Mouse (Mus musculus) frontal cortex, postnatal 10 days (tissue): ENCODE measurements at regions not wholly inside any gene's neighbourhood (a gene's known extent, or its start where the extent isn't known, plus 50 kb on each side); places are given as distances from the start of the nearest gene placed in this dataset.
A peak's percentile ranks its signal among the peaks of the same experiment; 100 is the strongest.

ENCODE experiments used
- DNase-seq, 2 experiments: peaks; one replicate each; pipeline ENCODE4 v3.0.0; 2022; ENCODE audit warnings: low spot score in 2 of 2, mixed read lengths in 1 of 2

DNA sequence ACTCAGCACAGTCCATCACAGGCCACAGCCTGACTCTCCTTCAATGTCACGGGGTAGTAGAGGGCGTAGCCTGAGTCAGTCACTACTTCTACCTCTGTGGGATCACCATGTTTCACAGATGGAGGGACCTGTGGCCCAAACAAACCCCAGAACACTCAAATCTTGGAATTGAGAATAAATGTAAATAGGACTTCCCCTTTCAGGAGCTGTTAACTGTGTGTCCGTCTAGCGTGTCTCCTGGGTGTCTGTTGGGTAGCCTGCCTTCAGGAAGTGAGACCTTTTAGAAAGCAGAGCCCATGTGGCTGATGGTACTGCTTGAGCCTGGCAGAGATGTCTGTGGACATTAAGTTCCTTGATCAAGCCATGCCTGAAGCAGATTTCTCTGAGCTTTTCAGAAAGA is 87.4 kb upstream of the Smim23 start:
- no peak for DNase-seq

GRCm38 (mm10) chr11:32908723-32909411 is 84.5 kb upstream of the Smim23 start:
- no peak for DNase-seq

DNA sequence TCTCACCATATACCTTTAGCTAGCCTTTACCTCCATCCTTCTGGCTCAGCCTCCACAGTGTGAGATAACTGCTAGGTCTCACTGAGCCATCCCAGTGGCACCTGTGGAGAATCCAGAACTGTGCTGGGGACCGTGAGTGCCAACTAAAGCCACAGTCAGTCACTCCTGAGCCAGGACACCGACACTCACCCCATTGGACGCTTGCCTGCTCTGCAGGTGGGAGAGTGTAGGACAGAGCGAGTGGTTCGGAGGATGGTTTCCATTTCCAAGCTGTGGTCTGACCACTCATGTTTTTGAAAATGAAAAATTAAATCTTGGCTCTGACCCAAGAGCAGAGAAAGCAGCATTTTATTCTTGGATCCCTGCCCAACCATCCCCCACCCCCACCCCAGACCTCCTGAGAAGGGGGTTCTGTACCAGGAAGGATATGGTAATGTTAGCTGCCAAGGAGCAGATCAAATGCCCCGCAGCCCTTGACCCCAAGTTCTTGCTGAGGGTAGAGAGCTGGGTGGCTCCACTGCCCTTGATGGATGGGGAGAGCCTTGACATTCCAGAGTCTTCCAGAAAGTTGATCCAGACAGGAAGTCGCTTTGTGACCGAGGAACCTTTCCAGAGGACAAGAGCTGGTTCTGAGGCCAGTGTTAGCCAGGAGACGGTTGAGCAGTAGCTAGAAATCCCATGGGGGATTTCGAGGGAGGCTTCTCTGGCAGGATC is 83.3 kb upstream of the Smim23 start:
- DNase-seq, result no peak

DNA sequence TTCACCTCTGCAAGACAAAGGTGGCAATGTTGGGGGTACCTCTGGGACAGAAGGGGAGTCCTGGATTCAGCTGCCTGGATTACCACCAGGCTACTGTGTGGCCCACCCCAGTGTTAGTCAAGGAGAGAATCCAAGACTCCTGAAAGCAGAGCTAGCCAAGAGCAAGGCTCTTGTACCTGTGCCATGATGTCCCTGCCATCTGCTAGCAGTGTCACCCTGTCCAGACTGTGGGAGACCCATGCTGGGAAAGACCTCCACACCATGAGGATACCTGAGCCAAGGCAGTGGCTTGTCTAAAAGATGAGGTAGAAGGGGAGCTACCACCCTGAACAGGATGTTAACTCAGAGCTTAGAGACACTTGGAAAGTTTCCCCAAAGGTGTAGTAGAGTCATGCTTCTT is 79.6 kb upstream of the Smim23 start:
- no peak for DNase-seq

DNA sequence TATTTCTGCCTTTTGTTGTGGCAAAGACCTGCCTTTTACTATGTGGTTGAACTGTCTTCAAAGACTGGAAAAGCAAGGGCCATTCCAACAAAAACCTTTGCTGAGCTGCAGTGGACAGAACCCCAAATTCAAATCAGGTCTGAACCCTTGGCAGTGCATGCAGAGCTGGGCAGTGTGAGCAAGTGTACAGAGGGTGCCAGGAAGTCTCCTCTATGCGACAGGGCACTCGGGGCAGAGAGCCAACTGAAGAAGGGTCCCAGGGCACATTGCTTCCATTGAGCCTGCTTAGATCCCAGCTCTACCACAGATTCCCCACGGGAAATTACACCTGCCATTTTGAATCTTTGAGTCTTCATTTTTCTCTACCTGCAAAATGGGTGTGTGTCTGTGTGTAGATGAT is 79.0 kb upstream of the Smim23 start:
- peak in 1 of 2 experiments; percentile 22 for DNase-seq

DNA sequence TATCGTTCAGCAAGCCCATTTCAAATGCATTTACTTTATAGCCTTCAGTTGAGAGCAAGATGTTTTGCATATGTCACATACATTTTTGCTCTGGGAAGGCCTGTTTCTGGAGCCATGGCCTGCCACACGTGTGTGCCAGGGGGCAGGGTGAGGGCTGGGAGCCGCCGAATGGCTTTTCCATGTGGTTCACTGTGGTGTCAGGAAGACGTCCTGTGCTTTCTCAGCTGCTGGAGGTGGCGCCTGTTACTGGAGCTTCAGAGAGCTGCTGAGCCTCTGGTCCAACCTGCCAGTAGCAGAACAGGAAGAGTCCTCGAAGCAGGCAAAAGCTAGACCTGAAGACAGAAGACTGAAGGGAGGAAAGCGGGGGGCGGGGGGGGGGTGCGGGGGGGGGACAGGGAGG is 78.5 kb upstream of the Smim23 start:
- DNase-seq, result no peak

DNA sequence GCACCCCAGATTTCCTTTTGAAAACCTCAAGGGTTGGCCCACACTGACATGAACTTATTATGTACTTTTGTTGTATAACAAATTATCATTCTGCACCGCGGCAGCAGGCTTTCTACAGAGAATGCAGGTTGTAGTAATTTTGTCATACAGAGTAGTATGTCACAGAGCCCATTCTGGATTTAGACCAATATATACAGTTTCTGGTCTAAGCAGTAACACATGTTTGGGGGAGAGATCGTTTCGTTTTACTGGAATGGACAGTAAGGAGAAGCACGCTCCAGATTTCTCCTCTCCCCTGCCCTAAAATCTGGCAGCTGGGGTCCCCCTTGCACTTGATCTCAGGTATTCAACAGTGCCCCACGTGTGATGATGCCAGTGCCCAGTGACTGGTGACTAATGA is 76.0 kb upstream of the Smim23 start:
- no peak for DNase-seq

GRCm38 (mm10) chr11:32899604-32900216 is 75.3 kb upstream of the Smim23 start:
- no peak for DNase-seq

DNA sequence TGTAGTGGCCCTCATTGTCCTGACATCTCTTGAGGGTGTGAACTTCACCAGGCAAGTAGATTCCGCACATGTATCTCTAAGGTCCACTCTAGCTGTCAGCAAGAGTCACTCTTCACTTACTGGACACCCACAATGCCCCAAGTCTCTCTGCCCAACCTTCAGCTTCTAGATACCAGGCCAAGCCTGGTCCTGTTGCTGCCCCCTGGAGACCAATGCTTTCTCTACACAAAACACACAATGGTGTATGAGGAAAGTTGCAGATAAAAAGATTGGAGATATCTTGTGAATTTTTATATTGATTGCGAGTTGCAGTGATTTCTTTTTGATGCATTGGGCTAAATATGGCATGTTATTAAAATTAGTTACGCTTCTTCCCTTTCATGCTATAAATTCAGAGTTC is 71.0 kb upstream of the Smim23 start:
- DNase-seq, result no peak

DNA sequence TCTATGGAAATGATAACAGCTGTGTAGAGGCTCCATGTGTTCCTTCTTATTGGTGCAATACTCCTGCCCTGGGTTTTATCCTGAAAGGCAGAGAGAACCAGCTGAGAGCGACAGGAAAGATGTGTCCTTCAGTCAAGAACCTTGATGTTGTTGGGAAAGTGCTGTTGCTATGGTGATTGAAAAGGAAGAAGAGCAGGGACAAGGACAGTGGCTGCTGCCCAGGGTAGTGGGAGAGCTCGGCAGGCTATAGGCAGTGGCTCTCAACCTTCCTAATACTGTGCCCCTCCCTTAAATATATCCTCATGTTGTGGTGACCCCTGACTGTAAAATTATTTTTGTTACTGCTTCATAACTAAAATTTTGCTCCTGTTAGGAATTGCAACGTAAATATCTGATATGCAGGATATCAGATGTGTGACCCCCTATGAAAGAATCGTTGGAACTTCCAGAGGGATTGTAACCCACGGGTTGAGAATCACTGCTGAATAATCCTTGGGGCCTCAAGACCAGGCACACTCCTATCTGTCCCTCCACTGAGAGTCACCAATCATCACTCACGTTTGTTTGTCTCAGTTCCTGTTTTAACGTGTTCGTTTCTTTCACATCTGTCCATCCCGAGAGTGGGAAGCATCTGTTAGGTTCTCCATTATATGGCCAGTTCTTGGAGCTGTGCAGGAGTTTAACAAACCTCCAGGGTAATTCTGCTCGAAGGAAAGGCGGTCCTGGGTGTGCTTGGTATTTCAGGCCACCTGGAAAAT is 68.9 kb upstream of the Smim23 start:
- DNase-seq, result no peak

- DNase-seq, result no peak
Measured at GRCm38 (mm10) chr11:32892496-32892895, 68.1 kb upstream of the Smim23 start.

DNA sequence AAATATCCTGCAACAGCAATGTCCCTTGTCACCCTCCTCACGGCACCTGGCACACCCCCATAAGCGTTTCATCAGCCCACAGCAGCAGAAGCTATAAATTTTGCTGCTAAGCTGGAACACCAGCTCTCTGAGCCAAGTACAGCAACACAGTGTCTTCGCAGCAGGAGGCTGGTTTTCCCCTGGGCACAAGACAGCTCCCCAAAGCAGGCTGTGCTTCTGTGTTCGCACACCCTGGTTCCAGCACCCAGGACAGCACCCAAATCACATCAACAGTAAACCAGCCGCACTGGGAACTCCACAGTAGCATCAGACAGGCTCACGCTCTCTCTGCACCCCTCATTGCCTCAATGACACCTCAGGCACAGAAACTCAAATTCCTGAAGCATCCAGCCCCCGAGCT is 64.8 kb upstream of the Smim23 start:
- no peak for DNase-seq

DNA sequence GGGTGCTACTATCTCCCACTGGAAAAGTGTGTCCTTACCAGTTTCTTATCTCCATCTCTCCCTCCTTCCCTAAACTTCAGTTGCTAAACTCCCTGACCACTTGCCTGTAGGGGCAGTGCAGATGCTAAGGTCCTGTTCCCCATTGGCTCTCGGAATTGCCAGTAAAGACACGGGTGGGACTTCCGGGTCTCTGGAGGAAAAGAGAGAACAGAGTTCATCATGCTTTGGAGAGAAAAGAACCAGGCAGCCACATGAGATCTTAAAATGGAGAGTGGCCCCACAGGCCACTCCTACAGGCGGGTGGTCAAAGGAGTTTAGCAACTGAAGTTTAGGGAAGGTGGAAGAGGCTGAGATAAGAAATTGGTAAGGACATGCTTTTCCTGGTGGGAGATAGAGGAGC is 60.3 kb upstream of the Smim23 start:
- DNase-seq, result no peak

DNA sequence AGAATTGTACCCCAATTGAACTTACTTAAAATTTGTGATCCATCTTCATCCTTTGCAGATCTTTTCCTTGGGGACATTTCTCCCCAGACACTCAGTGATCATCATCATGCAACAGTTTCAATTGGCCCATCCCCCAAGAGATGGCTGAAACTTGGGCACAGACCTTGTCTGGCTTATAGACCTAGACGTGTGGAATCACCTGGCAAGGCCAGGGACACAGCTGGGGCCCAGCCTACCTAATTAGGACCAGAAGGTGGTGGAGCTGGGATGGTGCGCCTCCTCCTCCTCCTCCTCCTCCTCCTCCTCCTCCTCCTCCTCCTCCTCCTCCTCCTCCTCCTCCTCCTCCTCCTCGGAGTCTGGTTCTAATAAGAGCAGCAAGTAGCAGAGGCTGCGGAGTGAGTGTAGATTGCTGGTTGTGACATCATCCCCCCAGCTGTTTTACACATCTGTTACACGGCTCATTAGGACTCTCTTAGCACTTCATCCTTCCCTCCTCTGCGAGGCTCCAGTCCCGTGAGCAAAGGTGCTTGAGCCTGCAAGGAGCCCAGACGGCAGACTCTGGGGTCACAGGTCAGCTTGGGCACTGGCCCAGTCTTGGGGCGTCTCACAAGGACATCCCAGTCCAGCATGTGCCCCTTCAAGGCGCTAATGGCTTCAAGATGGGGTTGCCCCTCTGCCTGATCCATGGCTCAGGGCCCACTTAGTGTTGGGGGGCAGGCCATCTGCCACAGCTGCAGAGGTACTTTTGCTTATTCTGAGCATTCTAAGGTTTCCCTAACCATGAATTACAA is 58.9 kb upstream of the Smim23 start:
- DNase-seq, result no peak

- DNase-seq, result no peak
Measured at GRCm38 (mm10) chr11:32878967-32879366, 54.6 kb upstream of the Smim23 start.
